Mouse (Mus musculus) lung, adult 2 months (tissue): ENCODE data around the gene Dnah9. TPM values are rescaled to one million over a fixed set of nuclear protein-coding genes. Genes with fewer than 3 reads are reported as not detected.

Source experiments
- DNase-seq: peaks from one replicate; pipeline ENCODE4 v3.0.0; 2022
- H3K4me1 ChIP-seq: fragments of 200-500 bp; 2 replicates; pipeline ENCODE4 v1.6.1; 2011; ENCODE audit warnings: low read length; ENCODE audit not compliant: control insufficient read depth, insufficient read depth
- H3K4me3 ChIP-seq: fragments of 200-500 bp; replicated peaks from 2 replicates; pipeline ENCODE3; 2011; ENCODE audit warnings: low read depth, mild to moderate bottlenecking, control low read depth, low read length; ENCODE audit errors: extremely low read depth
- CTCF ChIP-seq: fragments of 200-500 bp; IDR thresholded peaks from 2 replicates; pipeline ENCODE4 v1.5.1; 2011; ENCODE audit warnings: mild to moderate bottlenecking, low read length, control low read depth; ENCODE audit not compliant: insufficient read depth
- POLR2A ChIP-seq: fragments of 200-500 bp; IDR thresholded peaks from 2 replicates; pipeline ENCODE4 v1.6.1; 2011; ENCODE audit warnings: low read depth, mild to moderate bottlenecking, control low read depth, low read length, borderline replicate concordance; ENCODE audit errors: extremely low read depth
- WGBS: fragments of 180-500 bp; shearing (Covaris S2); methylation state at CpG from one replicate; pipeline ENCODE4 v1.1.7; 2018; 5-methylcytosine and 5-hydroxymethylcytosine counted together
- polyA plus RNA-seq: library from polyadenylated mRNA; depleted of rRNA; stranded (reverse); fragments of >200 nt; gene quantifications from 2 replicates; pipeline ENCODE4 v1.2.3, GENCODE M21; 2012

Dnah9 gene
- polyA plus RNA-seq, 1 experiment = 3.9 TPM

DNA sequence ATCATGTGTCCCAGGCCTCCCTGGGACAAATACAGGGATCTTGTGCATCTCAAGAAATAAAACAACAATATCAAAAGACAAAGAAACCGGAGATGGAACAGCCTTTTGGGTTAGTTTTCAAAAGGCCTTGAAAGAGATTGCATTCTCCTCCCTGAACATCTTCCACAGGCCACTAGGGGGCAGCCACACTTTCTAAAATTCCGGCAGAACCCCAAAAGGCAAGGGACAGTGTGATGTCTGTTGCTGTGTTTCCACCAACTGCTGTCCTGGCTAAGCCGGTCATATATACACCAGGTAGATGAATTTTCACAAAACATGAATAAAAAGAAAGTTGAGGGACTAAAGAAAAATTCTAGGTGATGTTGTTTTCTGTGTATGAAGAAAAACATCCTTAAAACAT is 46.3 kb downstream of the Dnah9 start:
- no peak overlapping the region for H3K4me3 ChIP-seq
- 14% methylated on average over 3 of the region's 3 CpGs for WGBS
- DNase-seq = peak; percentile 33
- TF ChIP-seq POLR2A (no peak), CTCF (peak; percentile 63)
- no peaks in the 10 kb centered on the region for H3K4me1 ChIP-seq

DNA sequence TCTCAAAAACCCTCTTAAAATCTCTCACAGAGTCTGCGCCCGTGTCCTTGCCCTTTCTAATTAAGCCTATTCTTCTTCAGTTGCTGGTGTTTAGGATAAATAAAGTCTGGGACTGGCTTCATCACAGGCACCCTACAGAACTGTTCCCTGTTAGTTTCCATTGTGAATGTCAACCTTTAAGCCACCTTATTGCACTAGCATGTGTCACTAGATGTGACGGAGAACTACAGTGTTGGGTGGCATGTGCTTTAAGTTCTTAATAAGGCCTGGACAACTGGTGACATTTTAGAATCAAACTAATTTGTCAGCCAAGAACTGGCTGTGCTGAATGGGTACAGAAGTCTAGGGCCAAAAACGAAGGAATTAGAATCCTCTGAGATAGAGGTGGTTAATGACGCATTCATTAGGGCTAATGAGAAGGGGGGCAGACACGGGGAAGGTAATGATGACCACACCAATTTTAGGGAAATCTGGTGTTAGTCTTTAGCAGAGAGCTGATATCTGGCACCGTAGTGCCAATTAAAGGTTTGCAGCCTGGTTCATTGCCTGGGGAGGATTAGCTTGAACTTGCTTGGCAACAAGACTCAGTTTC is 84.6 kb downstream of the Dnah9 start:
- DNase-seq = no peak
- no peak overlapping the region for H3K4me3 ChIP-seq
- no peak for TF ChIP-seq POLR2A
- TF ChIP-seq CTCF = no peak
- H3K4me1 ChIP-seq = no peaks in the 10 kb centered on the region
- WGBS = 79% methylated on average over 7 of the region's 7 CpGs

DNA sequence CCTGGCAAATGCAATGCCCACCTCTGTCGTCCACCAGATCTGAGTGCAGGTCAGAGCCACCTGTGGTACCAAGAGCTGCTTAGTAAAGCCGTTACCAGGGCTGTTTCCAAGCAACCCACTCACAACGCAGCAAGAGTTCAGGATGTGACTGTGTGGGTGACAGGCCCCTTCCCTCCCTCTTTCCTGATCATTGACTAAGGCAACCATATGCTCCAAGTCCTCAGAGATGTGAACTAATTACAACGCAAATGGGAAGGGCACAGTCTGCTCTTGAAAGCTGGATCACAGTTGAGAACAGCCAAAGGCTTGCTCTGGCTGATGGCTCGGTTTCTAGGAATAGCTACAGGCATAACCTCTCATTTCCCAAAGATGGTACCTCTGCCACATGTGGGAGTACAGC is 95.4 kb downstream of the Dnah9 start:
- no peak for DNase-seq
- H3K4me3 ChIP-seq = no peak overlapping the region
- no peaks in the 10 kb centered on the region for H3K4me1 ChIP-seq
- TF ChIP-seq CTCF (no peak), POLR2A (no peak)
- 69% methylated on average over 5 of the region's 5 CpGs for WGBS

DNA sequence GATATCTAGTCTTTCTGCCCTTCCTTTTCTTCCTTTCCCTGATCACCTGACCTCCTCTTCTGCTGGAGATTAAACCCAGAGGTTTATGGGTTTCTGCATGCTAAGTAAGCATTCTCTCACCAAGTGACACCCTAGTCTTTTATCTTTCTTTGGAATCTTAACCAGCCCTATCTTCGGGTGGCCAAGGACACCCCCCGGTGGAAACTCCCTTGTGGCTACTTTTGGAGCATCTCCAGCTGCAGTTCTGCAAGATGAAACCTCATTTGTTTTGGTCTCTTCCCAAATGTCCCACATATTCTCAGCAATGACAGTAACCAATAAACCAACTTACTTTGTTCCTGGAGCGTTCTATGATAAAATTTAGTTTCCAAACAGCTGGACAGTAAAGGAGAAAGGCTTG is 109.4 kb downstream of the Dnah9 start:
- H3K4me3 ChIP-seq = no peak overlapping the region
- TF ChIP-seq CTCF (no peak), POLR2A (no peak)
- WGBS = 41% methylated on average over 3 of the region's 3 CpGs
- no peak for DNase-seq
- no peaks in the 10 kb centered on the region for H3K4me1 ChIP-seq

DNA sequence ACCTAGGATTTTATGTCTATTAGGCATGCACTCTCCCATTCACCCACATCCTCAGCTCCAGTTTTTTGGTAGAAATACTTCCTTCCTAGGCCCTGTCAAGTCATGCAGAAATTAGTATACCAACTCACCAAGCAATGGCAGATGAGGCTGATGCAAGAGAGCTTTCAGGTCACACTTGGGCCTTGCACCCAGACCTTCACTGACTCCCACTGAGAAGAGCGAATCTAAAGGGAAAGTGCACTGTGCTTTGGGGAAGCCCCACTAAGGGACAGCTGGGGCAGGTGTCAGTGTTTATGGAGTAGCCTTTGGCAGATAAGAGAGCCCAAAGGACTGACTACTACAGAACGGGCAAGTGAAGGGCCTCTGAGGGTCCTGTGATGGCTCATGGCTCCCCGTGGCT is 117.1 kb downstream of the Dnah9 start:
- H3K4me1 ChIP-seq = no peaks in the 10 kb centered on the region
- no peak for DNase-seq
- 77% methylated on average over 3 of the region's 3 CpGs for WGBS
- no peak overlapping the region for H3K4me3 ChIP-seq
- no peak for TF ChIP-seq CTCF
- TF ChIP-seq POLR2A = no peak

DNA sequence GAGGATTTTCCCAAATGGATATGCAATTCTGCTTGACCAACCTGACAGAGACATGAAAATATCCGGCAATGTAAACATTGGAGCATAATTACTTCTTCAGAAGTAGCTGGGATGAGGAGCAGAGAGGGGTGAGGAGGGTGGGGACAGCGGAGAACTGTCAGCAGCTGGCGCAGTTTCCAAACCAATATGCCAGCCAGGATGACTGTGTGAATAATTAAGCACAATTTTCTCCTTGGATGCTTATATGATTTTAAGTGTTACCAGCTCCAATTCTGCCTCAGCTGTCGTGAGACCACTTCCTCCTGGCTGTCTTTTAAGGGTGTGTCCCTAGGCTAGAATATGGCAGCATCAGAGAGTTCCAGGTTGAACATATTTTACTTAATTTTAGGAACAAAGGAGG is 119.2 kb downstream of the Dnah9 start:
- TF ChIP-seq CTCF (no peak), POLR2A (no peak)
- no peak overlapping the region for H3K4me3 ChIP-seq
- H3K4me1 ChIP-seq = no peaks in the 10 kb centered on the region
- WGBS = 71% methylated on average over 4 of the region's 4 CpGs
- no peak for DNase-seq

DNA sequence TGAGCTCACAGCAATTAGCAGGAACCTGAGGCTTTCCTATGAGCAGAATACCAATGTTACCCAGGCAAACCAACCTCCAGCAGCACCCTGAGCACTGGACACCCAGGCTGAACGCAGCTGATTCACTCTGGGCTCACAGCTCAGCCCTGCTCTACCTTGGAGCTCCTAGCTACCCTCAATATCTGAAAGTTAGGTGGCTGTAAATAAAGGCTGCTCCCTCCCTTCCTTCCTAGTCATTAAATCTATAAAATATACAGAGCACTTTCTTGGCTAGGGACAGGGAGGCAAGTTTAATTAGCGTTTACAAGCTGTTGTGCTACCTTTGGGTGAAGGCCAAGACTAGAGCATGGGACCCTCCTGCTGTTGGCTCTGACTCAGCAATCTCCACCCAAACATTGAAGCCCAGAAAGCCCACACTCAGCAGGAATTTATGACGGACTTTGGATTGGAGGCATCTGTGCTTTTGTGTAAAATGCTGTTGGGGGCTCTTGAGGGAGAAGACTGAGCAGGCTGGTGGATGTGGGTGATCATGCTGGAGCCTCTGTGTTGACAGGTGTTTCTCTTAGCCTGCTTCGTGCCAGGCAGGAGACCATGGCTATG is 121.7 kb downstream of the Dnah9 start:
- Histone ChIP-seq H3K4me3 (no peak overlapping the region), H3K4me1 (no peaks in the 10 kb centered on the region)
- TF ChIP-seq CTCF (no peak), POLR2A (no peak)
- DNase-seq = no peak
- 44% methylated on average over 4 of the region's 4 CpGs for WGBS

DNA sequence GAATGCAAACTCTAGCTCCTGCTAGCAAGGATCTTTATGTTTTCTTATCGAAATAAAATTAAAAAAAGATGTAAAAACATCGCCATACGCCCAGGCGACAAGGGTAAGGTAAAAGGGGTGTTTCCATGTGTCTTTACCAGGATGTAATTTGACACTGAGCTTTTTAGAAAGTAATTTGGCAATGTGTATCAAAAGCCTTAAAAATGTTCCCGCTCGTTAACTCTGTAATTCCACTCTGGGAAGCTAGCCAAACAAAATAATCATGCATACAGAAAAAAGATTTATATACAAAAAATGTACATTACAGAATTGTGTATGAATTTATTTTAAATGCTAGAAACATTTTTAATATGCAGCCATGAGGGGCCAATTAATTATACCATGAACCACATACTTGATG is 124.7 kb downstream of the Dnah9 start:
- TF ChIP-seq POLR2A = no peak
- no peak for TF ChIP-seq CTCF
- 51% methylated on average over 6 of the region's 6 CpGs for WGBS

DNA sequence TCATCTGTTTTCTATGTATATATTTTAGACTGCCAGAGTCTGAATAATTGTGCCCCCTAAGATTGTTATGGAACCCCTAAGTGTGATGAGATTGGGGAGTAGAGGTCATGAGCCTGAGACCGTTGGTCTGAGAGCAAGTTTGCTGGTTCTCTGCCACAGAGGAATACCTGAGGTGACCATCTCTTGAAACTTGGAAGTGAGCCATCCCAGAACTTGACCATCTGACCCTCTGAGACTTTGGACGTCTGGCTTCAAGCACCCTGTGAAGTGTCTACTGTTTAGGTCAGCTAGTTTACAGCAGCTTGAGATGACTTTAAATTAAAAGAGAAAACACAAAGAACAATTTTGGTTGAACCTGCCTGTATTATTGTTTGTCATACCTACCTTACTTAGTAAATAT is 125.8 kb downstream of the Dnah9 start:
- no peaks in the 10 kb centered on the region for H3K4me1 ChIP-seq
- WGBS = 55% methylated on average over 2 of the region's 2 CpGs
- no peak overlapping the region for H3K4me3 ChIP-seq
- DNase-seq = no peak
- TF ChIP-seq POLR2A (no peak), CTCF (no peak)

More for the DNA sequence above, 124.7 kb downstream of the Dnah9 start:
- DNase-seq = no peak
- Histone ChIP-seq H3K4me1 (no peaks in the 10 kb centered on the region), H3K4me3 (no peak overlapping the region)

DNA sequence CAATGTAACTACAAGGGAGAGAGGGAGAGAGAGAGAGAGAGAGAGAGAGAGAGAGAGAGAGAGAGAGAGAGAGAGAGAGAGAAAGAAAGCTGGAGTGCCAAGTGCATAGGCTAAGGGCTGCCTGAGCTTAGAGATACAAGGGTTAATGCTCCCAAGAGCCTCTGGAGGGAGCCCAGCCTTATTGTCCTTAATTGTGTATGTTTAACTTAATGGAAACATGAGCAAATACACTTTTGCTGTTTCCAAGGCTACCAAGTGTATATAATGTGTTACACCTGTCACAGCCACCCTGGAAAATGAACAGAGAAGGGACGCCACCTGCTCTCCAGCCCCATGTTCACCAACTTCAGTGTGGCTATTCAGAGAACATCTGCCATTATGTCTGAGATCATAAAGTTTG is 142.6 kb downstream of the Dnah9 start:
- TF ChIP-seq CTCF (no peak), POLR2A (no peak)
- WGBS = 56% methylated on average over 1 of the region's 1 CpGs

DNA sequence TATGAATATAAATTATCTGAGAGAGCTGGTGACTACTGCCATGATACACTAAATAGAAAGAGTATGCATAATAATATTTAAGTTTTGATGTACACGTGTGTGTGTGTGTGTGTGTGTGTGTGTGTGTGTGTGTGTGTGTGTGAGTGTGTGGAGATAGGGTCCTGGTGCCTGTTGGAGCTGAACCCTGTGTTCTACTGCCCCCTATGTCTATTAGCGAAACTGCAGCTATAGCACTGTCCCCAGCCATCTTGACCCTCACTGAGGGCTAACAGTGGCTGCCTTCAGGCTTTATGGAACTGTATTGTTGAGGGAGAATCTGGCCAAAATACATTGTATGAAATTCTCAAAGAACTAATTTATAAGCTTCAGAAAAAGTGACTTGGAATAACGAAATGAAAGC is 192.5 kb downstream of the Dnah9 start:
- Histone ChIP-seq H3K4me3 (no peak overlapping the region), H3K4me1 (no peaks in the 10 kb centered on the region)
- WGBS = 58% methylated on average over 3 of the region's 3 CpGs
- no peak for DNase-seq
- TF ChIP-seq POLR2A (no peak), CTCF (no peak)

More for the DNA sequence above, 142.6 kb downstream of the Dnah9 start:
- H3K4me3 ChIP-seq = no peak overlapping the region
- no peak for DNase-seq
- no peaks in the 10 kb centered on the region for H3K4me1 ChIP-seq
